Mouse (Mus musculus) ZHBTc4 (cell line): Measurements from ENCODE around the gene Rln3.
A peak's percentile ranks its signal among the peaks of the same experiment; 100 is the strongest.

Experiments
- DNase-seq: peaks from one replicate; pipeline ENCODE4 v3.0.0-alpha.2; 2011; ENCODE audit warnings: low read depth, low spot score

Gene Rln3

GRCm38 (mm10) chr8:84065457-84066072 lies 20.8 kb upstream of the Rln3 start:
- DNase-seq: no peak

DNA sequence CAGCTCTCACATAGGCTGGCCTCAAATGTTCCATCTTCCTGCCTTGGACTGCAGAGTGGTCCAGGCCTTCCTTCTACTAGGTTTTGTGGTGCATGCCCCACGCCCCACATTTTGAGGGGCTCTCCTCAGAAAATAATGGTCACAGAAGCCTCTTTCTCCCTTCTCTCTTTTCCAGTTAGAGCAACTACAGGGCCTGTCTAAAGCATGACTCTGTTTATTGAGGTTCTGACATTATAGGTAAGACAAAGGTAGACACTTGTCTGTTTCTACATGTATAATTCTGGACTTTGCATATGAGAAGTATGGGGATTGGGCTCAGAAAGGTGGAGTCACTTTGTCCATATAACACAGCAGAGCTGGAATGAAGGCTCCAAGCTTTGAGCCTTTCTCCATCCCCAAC lies 20.2 kb upstream of the Rln3 start, which contains the start of gene Gm10643:
Gene Gm10643, minus strand, starts transcription at position 101 of the 400 bp plus-strand sequence.
- no peak for DNase-seq

- no peak for DNase-seq
Measured at GRCm38 (mm10) chr8:84063861-84064610, 19.2 kb upstream of the Rln3 start.

DNA sequence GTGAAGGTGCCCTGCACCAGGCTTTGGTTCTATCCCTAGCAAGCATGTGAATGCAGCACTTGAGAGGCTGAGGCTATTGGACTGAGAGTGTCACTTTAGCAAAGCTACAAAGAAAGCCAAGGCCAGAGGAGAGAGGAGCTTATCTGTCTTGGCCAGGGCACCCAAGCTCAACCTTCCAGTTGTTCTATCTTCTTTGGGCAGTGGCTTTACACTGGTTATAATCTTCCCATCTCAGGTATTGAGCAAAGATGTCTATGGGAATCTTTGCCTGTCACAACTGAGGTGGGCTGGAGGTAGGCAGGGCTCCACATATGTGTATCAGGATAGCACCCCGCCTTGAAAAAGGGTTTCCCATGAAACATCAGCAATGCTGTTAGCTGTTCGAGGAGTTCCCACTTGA lies 15.4 kb upstream of the Rln3 start:
- no peak for DNase-seq

DNA sequence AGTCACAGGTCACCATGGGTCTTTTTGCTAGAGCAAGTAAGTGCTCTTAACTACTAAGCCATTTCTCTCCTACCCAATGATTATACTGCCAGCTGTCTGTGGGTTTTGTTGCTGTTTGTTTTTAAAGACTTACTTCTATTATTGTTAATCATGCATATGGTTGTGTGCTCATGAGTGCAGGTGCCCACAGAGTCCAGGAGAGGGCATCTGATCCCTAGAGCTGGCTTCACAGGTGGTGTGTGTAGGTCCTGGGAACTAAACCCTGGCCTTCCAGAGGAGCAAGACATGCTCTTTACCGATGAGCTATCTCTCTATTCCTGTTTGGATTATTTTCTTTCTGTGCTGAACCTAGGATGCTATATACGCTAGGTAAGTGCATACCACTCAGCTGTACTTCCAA lies 14.4 kb upstream of the Rln3 start:
- peak; percentile 53 for DNase-seq

DNA sequence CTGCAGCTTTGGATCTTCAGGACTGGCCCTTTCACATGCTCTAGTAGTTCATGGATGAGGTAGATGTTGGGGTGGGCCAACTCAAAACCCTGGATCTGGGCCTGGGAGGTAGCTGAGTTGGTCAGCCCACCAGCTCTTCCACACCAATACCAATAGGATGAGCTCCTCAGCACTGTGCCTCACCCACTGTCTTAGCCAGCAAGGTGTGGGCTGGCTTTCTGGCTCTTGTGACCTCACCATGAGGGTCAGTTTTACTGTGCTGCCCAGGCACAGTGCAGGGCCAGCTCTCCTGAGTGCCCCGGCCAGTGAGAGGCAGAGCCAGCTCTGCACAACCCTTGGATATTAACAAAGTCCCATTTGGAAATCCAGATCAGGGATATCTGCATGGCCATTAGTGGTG lies 13.0 kb upstream of the Rln3 start:
- DNase-seq: no peak

DNA sequence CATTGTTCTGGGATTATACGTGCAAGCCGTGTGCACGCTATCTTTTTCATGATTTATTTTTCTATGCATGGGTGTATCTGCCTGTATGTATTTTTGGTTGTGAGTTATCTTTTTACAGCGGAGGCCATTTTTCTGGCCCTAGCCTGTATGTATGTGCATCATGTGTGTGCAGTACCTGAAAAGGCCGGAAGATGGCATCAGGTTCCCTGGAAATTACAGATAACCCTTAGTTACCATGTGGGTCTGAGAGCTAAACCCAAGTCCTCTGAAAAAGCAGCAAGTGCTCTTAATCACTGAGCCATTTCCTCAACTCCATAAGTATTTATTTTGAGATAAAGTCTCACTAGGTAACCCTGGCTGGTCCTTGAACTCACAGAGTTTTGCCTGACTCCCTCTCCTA lies 8.4 kb upstream of the Rln3 start:
- DNase-seq: peak; percentile 81

DNA sequence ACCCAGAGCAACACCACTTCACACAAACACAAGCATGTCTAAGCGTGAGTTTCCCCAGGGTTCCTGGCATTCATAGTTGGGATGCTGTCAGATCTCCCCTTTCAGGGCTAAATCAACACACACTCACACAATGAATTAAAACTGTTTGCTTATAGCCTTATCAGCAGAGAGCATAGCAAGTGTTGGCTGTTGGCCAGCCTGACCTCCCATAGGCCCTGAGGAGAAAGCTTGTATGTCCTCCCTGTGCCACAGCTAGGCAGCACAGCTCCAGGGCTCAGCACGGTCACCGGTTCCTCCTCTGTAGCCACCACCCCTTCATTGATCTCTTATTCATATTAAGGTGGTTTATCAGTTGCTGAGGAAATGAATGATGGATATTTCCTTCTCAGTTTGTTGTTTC lies 7.9 kb upstream of the Rln3 start:
- DNase-seq: no peak

- DNase-seq: no peak
Measured at GRCm38 (mm10) chr8:84048171-84048570, 3.4 kb upstream of the Rln3 start.

- DNase-seq: peak; percentile 43
Measured at GRCm38 (mm10) chr8:84046505-84046904, 1.7 kb upstream of the Rln3 start.

DNA sequence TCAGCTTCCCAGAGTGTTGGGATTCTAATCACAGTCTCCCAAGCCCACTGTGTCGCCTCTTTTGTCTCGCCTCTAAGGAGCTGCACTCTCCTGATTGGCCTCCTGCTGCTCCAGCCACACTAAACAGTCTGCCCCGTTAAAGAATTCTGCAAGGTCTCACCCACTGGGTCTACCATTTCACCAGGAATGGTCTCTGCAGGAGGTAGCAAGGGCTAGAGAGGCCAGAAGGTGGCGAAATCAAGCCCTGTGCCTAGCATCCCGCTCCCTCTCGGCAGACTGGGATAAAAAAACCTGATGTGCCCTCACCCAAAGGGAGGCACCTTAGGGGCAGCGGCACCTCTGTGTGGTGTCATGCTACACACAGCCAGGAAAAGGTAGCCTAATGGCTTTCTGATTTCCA lies 697 bp downstream of the Rln3 start:
- DNase-seq: peak; percentile 55

DNA sequence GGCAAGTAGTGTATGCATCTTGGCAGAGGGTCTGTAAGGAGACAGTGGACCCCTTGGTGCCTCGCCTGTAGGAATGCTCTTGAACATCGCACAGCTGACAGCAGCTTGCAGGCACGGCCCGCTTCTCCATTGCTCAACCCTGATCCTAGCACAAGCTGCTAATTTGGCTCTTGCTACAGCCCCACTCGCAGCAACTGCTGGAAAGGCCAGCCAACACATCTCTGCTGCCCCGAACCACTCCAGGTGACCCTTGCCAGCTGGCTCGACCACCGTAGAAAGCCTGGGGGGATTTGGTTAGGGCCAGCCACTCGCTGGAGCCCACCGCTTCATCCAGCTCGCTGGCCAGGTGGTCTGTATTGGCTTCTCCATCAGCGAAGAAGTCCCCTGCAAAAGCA lies 1.9 kb downstream of the Rln3 start:
- no peak for DNase-seq

DNA sequence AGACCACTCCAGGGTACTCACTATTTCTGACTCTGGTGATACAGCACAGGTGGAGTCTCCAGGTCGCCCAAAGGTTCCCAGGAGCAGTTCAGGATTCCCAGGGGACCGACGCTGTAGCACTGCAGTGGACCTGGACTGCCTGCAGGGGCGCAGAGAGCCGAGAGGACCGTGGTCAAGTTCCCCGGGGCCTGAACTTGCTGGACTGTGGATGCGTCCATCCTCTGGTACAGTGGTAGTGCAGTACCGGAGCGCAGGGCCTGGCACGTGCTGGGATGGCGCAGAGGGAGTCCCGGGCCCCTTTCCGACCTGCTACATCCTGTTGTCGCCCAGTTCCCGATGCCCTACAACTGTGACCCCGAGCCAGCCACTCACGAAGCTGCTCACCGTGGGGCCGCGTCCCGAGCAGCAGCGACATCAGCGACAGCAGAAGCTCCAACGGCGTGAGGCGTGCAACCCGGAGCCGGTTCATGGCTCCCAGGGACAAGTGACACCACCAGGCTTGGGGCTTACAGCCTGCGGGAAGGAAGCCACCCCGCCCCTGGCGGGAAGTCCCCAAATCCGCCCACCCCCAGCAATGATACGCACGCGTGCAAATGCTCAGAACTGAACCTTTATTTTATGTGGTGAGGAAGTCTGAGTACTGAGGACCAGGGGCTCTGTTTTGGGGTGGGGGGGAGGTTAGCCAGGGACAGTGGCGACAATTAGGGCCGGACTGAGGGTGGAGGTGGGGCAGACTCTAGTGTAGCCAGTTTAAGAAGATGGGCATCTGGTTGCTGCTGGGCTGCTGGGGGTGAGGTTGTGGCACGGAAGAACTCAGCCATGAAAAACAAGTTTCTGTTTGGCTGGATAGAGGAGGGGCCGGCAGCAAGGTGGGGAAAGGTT lies 2.5 kb downstream of the Rln3 start, which contains the start of gene Il27ra:
Gene Il27ra, minus strand, starts transcription at position 524 of the 882 bp plus-strand sequence.
- peak; percentile 59 for DNase-seq

DNA sequence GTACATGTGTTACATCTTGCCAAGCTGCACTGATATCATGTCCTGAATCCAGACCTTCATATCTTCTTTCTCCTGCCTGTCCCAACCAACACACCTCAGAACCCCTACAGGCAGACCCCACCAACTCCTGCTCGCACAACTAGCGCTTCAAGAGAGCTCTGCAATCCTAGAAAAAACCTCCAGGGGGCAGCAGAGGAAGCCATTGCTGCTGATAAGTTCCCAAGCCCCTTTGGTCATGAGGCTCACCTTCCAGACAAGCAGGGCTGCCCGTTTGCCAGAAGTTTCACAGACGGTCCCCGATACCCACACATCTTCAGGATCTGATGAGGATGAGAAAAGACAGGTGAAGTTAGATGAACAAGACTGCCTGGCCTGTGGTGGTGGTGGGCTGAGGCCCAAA lies 5.8 kb downstream of the Rln3 start:
- peak; percentile 90 for DNase-seq

DNA sequence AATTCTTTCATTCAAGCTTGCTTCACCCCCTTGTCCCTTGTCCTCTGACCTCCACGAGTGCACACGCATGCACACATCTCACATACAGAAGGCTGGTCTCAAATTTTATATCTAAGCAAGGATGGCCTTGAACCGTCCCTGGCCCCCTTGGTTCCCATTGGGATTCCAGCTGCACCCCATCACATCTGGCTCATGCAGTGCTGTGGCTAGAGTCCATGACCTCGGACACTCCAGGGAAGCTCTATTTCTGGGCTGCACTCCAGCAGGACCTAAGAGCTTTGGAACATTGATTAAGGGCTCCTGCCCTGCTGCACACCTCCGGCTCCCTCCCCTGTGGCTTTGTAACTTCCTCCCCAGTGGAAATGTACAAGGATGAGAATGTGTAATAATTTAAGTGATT lies 6.8 kb downstream of the Rln3 start:
- no peak for DNase-seq

GRCm38 (mm10) chr8:84032777-84033176 lies 12.0 kb downstream of the Rln3 start:
- no peak for DNase-seq

DNA sequence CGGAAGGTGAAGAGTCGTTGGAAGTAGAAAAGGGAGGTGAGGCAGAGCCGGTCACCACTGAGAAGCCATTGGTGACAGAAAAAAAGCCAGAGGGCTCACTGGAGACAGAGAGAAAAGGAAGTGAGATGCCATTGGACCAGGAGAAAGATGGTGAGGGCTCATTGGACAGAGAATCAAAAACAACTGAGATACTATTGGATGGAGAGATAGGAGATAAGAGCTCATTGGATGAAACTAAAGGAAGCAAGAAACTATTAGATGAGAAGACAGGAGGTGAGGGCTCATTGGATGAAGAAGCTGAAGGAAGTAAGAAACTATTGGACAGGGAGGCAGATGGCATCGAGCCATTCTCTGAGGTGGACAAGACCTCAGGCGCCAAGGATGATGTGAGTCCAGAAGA lies 15.5 kb downstream of the Rln3 start:
- peak; percentile 53 for DNase-seq

DNA sequence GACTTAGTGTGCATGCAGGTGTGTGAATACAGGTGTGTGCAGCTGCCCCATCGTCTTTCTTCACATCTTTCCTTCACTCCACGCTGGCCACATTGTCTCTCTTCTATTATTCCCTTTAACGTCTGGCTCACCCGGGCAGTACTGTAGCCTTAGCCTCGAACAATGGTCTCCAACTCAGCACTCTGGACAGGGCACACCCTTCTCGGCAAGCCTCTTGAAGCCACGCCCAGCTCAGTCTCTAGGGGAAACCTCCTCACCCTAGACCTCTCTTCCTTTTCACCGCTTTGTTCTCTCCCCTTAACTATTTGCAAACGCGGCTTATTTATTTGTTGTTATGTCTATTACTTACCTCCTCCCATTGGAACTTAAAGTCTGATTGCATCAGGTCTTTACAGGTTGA lies 17.4 kb downstream of the Rln3 start:
- DNase-seq: peak; percentile 82

GRCm38 (mm10) chr8:84025863-84026262 lies 18.9 kb downstream of the Rln3 start:
- peak; percentile 74 for DNase-seq

DNA sequence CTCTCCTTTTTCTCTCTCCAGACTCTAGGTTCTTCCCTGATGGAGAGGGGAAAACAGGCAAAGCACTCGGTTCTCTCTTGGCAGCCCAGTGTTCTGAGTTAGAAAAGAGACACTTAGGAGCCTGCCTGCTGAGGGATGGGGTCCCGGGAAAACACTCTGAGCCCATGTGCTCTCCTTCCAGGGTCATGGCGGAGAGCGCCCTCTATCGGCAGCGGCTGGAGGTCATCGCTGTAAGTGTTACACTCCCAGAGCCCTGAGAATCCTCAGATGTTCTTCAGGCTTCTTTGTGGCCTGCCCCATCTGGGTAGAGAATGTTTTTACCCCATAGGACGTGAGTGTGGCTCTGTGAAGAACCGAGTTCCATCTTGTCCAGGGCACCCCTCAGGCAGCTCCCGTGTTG lies 20.6 kb downstream of the Rln3 start:
- peak; percentile 90 for DNase-seq

DNA sequence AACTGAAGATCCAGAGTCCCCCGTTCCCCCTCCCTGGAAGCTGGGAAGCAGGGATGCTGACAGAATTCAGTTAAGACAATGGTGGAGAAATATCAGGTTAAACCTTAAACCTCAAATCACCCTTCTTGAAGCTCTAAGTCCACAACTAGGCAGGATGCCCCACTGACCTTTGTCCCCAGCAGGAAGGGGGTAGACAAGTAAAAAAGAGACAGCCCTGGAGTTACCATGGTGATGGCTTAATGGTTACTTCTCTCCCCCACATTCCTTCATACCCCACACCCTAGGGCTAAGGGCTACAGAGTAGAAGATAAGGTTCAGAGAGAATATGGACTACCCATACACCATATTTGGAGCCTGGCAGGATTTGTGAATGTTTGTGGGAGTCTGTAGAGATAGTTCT lies 21.2 kb downstream of the Rln3 start:
- no peak for DNase-seq

DNA sequence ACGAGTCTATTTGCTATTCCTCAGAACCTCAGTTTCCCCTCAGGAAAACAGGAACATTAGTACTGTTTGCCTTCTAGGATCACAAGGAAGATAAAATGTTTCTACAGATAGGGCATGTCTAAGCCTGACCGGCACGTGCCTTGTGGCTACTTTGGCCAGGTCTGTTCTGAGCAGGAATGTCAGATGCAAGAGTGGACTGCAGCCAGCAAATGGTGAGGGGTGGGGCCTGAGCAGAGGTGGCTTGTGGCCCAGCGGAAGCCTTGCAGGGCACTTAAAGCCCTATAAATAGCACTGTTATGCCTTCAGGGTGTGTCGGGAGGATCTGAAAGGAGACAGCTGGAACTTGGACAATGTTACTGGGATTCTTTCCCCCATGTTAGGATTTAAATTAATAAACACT lies 21.7 kb downstream of the Rln3 start:
- DNase-seq: no peak
